Comparison of ENCODE assay signal across 10 mouse cellular contexts in genomic region chr8:122546066-122546755, GRCm38 (mm10). TPM values are rescaled to one million over a fixed set of nuclear protein-coding genes. Genes with fewer than 3 reads are reported as not detected.
DNase-seq lines count a peak whose midpoint lies in the region; ATAC-seq and TF ChIP-seq lines count a peak whose summit lies in the region.
"Had no signal": no experiment of that assay in that cellular context is flagged by ENCODE, and none has a peak within 500 bp of the region (broad histone marks: within the 10 kb centered on the region; RNA-seq: fewer than 3 reads in every experiment).

No protein-coding gene starts in this region.

- 0 out of 2 replicates have a peak, but pooled peaks have one; percentile 16 for TF ChIP-seq EP300 in lung, postnatal 0 days (IDR thresholded peaks at IDR 0.05)

- ATAC-seq in kidney, embryonic 14.5 days (ENCODE audit: low FRiP score, low TSS enrichment): no peak
- peak; percentile 62 for ATAC-seq in lung, postnatal 0 days
- ATAC-seq: forebrain, embryonic 14.5 days had no signal

- H3K27me3 ChIP-seq in kidney, embryonic 14.5 days (ENCODE audit: control insufficient read depth, insufficient read depth, low read length): no peaks in the 10 kb centered on the region
- no peaks in the 10 kb centered on the region for H3K27me3 ChIP-seq in erythroblast, embryonic 14.5 days (ENCODE audit: control insufficient read depth)
- no peaks in the 10 kb centered on the region for H3K27me3 ChIP-seq in lung, postnatal 0 days (replicated peaks; ENCODE audit: insufficient read depth, low read length)
- H3K27me3 ChIP-seq: Patski had no signal

- WGBS in kidney, embryonic 14.5 days: 68% methylated on average over 7 of the region's 7 CpGs
- 53% methylated on average over 6 of the region's 7 CpGs for WGBS in lung, postnatal 0 days

- peak overlapping the region; percentile 85 for H3K27ac ChIP-seq in kidney, embryonic 14.5 days (ENCODE audit: low read depth, low read length)
- H3K27ac ChIP-seq in brown adipose tissue, adult 24 weeks (replicated peaks; ENCODE audit: low read depth, low read length): peak overlapping the region; percentile 39
- H3K27ac ChIP-seq in lung, postnatal 0 days (ENCODE audit: low read length): peak overlapping the region; percentile 85

- DNase-seq in kidney, postnatal 4 days: no peak
- DNase-seq in lung, postnatal 0 days (ENCODE audit: low spot score): peak; percentile 82
- DNase-seq in thymus, postnatal 25 days: no peak
- DNase-seq in adrenal gland, postnatal 4 days (ENCODE audit: low spot score in 2 of 2): no peak
- DNase-seq: cerebellum, adult 11-12 months had no signal

- no peaks in the 10 kb centered on the region for H3K9me3 ChIP-seq in kidney, embryonic 14.5 days (ENCODE audit: control insufficient read depth, low read length)
- no peaks in the 10 kb centered on the region for H3K9me3 ChIP-seq in erythroblast, embryonic 14.5 days (ENCODE audit: control insufficient read depth, low read length)
- H3K9me3 ChIP-seq in lung, postnatal 0 days (ENCODE audit: low read length): no peaks in the 10 kb centered on the region

- peaks cover 37% of the 10 kb centered on the region for H3K4me1 ChIP-seq in kidney, embryonic 14.5 days (ENCODE audit: control insufficient read depth, insufficient read depth, low read length)
- peaks cover 39% of the 10 kb centered on the region for H3K4me1 ChIP-seq in brown adipose tissue, adult 24 weeks (ENCODE audit: control insufficient read depth, insufficient read depth, insufficient read length, low read length)
- H3K4me1 ChIP-seq in erythroblast, embryonic 14.5 days (ENCODE audit: control insufficient read depth): peaks cover 95% of the 10 kb centered on the region
- H3K4me1 ChIP-seq in lung, postnatal 0 days (ENCODE audit: insufficient read depth, low read depth, low read length): peaks cover 28% of the 10 kb centered on the region

- no peaks in the 10 kb centered on the region; the same call in 1 of the 2 replicates for H3K36me3 ChIP-seq in kidney, embryonic 14.5 days (ENCODE audit: control insufficient read depth, insufficient read depth, low read length)
- peaks cover 90% of the 10 kb centered on the region for H3K36me3 ChIP-seq in erythroblast, embryonic 14.5 days (ENCODE audit: control insufficient read depth)
- no peaks in the 10 kb centered on the region for H3K36me3 ChIP-seq in lung, postnatal 0 days (ENCODE audit: insufficient read depth, low read length)

- no peak for TF ChIP-seq CTCF in lung, postnatal 0 days (IDR thresholded peaks at IDR 0.05)

- no peak overlapping the region for H3K4me3 ChIP-seq in kidney, embryonic 14.5 days (ENCODE audit: low read length)
- H3K4me3 ChIP-seq in brown adipose tissue, adult 24 weeks (ENCODE audit: insufficient read depth, low read depth, low read length): no peak overlapping the region
- peak overlapping the region; percentile 92 for H3K4me3 ChIP-seq in erythroblast, embryonic 14.5 days (replicated peaks)
- no peak overlapping the region for H3K4me3 ChIP-seq in lung, postnatal 0 days (ENCODE audit: low read depth, low read length)

- H3K4me2 ChIP-seq in kidney, embryonic 14.5 days (replicated peaks; ENCODE audit: low read depth, low read length): peak overlapping the region; percentile 18; the same call in 1 of the 2 replicates
- 0 out of 2 replicates have a peak overlapping the region, but pooled peaks have one; percentile 6 for H3K4me2 ChIP-seq in lung, postnatal 0 days (replicated peaks; ENCODE audit: low read depth, low read length)

- peak overlapping the region; percentile 46; the same call in 1 of the 2 replicates for H3K9ac ChIP-seq in kidney, embryonic 14.5 days (ENCODE audit: low read depth, low read length)
- peak overlapping the region; percentile 16; the same call in 1 of the 2 replicates for H3K9ac ChIP-seq in lung, postnatal 0 days (replicated peaks; ENCODE audit: low read depth)

RNA-seq across cellular contexts. Expression of gene Piezo1, which starts 4.9 kb away (rescaled TPM):
- polyA plus RNA-seq in kidney, embryonic 14.5 days (2014; fragmentation: Nextera tagmentation; extraction: Ambion mirVana): 16.5 and 17.9 TPM in 2 replicates
- polyA plus RNA-seq in brown adipose tissue, adult 24 weeks (2012; ENCODE audit: insufficient read depth, insufficient read length, missing spikeins): 14.7 and 20.4 TPM in 2 replicates
- polyA plus RNA-seq in erythroblast, embryonic 14.5 days (2012): 22.2 and 31.8 TPM in 2 replicates
- 27.3 and 31.3 TPM in 2 replicates for polyA plus RNA-seq in lung, postnatal 0 days (2015; fragmentation: Nextera tagmentation; extraction: Ambion mirVana)
- 10 to 100 TPM; 49.0 to 52.1 TPM for total RNA-seq in adrenal gland, postnatal 4 days (2021)

RNA-seq across cellular contexts. Expression of gene Cdt1, which starts 21.6 kb away (rescaled TPM):
- 42.7 and 48.5 TPM in 2 replicates for polyA plus RNA-seq in kidney, embryonic 14.5 days (2014; fragmentation: Nextera tagmentation; extraction: Ambion mirVana)
- polyA plus RNA-seq in brown adipose tissue, adult 24 weeks (2012; ENCODE audit: insufficient read depth, insufficient read length, missing spikeins): 0.48 and 0.58 TPM in 2 replicates
- polyA plus RNA-seq in erythroblast, embryonic 14.5 days (2012): 94.9 and 97.5 TPM in 2 replicates
- polyA plus RNA-seq in lung, postnatal 0 days (2015; fragmentation: Nextera tagmentation; extraction: Ambion mirVana): 7.4 and 7.7 TPM in 2 replicates
- 10 to 100 TPM; 33.2 to 36.6 TPM for total RNA-seq in adrenal gland, postnatal 4 days (2021)

RNA-seq across cellular contexts. Expression of gene Aprt, which starts 30.5 kb away (rescaled TPM):
- polyA plus RNA-seq in kidney, embryonic 14.5 days (2014; fragmentation: Nextera tagmentation; extraction: Ambion mirVana): 370 and 400 TPM in 2 replicates
- polyA plus RNA-seq in brown adipose tissue, adult 24 weeks (2012; ENCODE audit: insufficient read depth, insufficient read length, missing spikeins): 17.3 and 19.4 TPM in 2 replicates
- 4.8 and 8.0 TPM in 2 replicates for polyA plus RNA-seq in erythroblast, embryonic 14.5 days (2012)
- 203 and 206 TPM in 2 replicates for polyA plus RNA-seq in lung, postnatal 0 days (2015; fragmentation: Nextera tagmentation; extraction: Ambion mirVana)
- total RNA-seq in adrenal gland, postnatal 4 days (2021): 10 to 100 TPM; 93.4 to 98.6 TPM

Comparison
In these comparisons a context has a peak if more than half of its experiments do, and no peak if none do; other contexts are left out.
1. RNA of gene Aprt, which starts 30.5 kb away (polyA plus RNA-seq): 370 to 400 TPM in kidney, embryonic 14.5 days and 203 to 206 TPM in lung, postnatal 0 days; 17.3 to 19.4 TPM in brown adipose tissue, adult 24 weeks and 4.8 to 8.0 TPM in erythroblast, embryonic 14.5 days; every median in the first group is over 10 times any median in the second.
2. Peak in every context shown above with its lines, with median percentiles within 50 percentile points of each other: H3K27ac ChIP-seq.